8 mouse cellular contexts compared by ENCODE assay signal in the genomic region with DNA sequence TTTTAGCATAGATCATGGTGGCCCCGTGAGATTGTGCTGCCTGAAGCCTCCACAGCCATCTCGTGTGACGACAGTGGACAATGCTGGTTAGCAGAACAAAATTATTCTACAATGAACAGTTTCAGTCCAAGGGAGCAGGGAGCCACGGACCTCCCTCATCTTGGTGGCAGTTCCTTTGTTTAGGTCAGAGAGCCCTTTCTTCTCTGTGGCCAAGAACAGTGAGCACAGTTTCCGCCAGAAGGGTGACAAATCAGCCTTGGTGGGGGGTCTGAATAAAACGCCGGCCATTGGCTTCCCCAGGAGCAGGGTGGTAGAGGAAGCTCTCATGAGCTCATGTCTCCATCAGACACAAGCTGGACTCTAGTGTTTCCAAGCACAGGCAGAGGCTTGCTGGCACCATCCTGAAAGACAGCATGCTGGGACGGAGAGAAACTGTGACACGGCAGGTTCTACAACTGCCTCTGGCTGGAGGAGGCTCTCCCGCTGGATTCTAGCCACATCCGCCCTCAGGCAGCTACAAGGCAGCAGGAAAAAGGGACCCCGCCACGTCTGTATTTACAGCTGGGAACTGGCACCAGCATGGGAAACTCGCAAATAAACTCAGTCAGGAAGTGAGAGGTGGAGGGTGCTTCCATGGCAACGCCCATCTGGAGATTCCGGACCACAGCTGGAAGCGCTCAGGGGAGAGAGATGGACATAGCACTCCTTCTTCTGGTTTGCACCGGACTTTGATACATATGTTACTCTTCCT.
A peak's percentile ranks its signal among the peaks of the same experiment; 100 is the strongest.
DNase-seq lines count a peak whose midpoint lies in the region; ATAC-seq lines count a peak whose summit lies in the region.

No protein-coding gene starts in this region.

- no peaks in the 10 kb centered on the region for H3K27me3 ChIP-seq in hindbrain, embryonic 15.5 days
- peaks cover 27% of the 10 kb centered on the region for H3K27me3 ChIP-seq in midbrain, embryonic 13.5 days
- H3K27me3 ChIP-seq in stomach, embryonic 16.5 days (ENCODE audit: control insufficient read depth, insufficient read depth, low read length), result no peaks in the 10 kb centered on the region

- H3K4me3 ChIP-seq in hindbrain, embryonic 15.5 days, result no peak overlapping the region
- no peak overlapping the region for H3K4me3 ChIP-seq in midbrain, embryonic 13.5 days (replicated peaks)
- H3K4me3 ChIP-seq in stomach, embryonic 16.5 days (replicated peaks; ENCODE audit: low read length), result no peak overlapping the region

- ATAC-seq in hindbrain, embryonic 15.5 days (ENCODE audit: low FRiP score, low read depth), result peak; percentile 74
- peak; percentile 62 for ATAC-seq in midbrain, embryonic 13.5 days
- ATAC-seq in stomach, embryonic 16.5 days (ENCODE audit: insufficient read depth, low FRiP score), result peak; percentile 76

- WGBS in hindbrain, embryonic 15.5 days, result 8% methylated on average over 18 of the region's 18 CpGs
- 16% methylated on average over 18 of the region's 18 CpGs for WGBS in midbrain, embryonic 13.5 days
- 27% methylated on average over 18 of the region's 18 CpGs for WGBS in stomach, embryonic 16.5 days

- peak; percentile 64 for DNase-seq in ZHBTc4 (ENCODE audit: low read depth, low spot score)
- DNase-seq in cerebellum, postnatal 25 days, result peak; percentile 61 to 67
- DNase-seq in gastrocnemius, adult 18-20 months (ENCODE audit: low spot score), result peak; percentile 50
- peak; percentile 81 for DNase-seq in left cerebral cortex, postnatal 4 days
- no peak for DNase-seq in spleen, adult 18-20 months

- peak overlapping the region; percentile 74 for H3K27ac ChIP-seq in hindbrain, embryonic 15.5 days (replicated peaks)
- peak overlapping the region; percentile 62 for H3K27ac ChIP-seq in midbrain, embryonic 13.5 days
- H3K27ac ChIP-seq in stomach, embryonic 16.5 days (ENCODE audit: low read length), result peak overlapping the region; percentile 96

- no peak overlapping the region for H3K9ac ChIP-seq in hindbrain, embryonic 15.5 days
- H3K9ac ChIP-seq in midbrain, embryonic 13.5 days (replicated peaks), result no peak overlapping the region
- H3K9ac ChIP-seq in stomach, embryonic 16.5 days (ENCODE audit: low read length), result peak overlapping the region; percentile 44

- H3K4me1 ChIP-seq in hindbrain, embryonic 15.5 days (replicated peaks), result peaks cover 25% of the 10 kb centered on the region
- peaks cover 32% of the 10 kb centered on the region for H3K4me1 ChIP-seq in midbrain, embryonic 13.5 days (replicated peaks)
- peaks cover 38% of the 10 kb centered on the region for H3K4me1 ChIP-seq in stomach, embryonic 16.5 days (ENCODE audit: control insufficient read depth, insufficient read depth, low read length)

- intact Hi-C loops in left cerebral cortex, postnatal 4 days (cut with DNase I), result no loop called here

- H3K36me3 ChIP-seq in hindbrain, embryonic 15.5 days, result no peaks in the 10 kb centered on the region
- H3K36me3 ChIP-seq in midbrain, embryonic 13.5 days, result no peaks in the 10 kb centered on the region
- no peaks in the 10 kb centered on the region for H3K36me3 ChIP-seq in stomach, embryonic 16.5 days (ENCODE audit: control insufficient read depth, insufficient read depth, low read length)

- no peaks in the 10 kb centered on the region for H3K9me3 ChIP-seq in hindbrain, embryonic 15.5 days
- H3K9me3 ChIP-seq in midbrain, embryonic 13.5 days, result no peaks in the 10 kb centered on the region; the same call in 1 of the 2 replicates
- H3K9me3 ChIP-seq in stomach, embryonic 16.5 days (replicated peaks; ENCODE audit: control insufficient read depth, low read length), result no peaks in the 10 kb centered on the region

- peak overlapping the region; percentile 27 for H3K4me2 ChIP-seq in hindbrain, embryonic 15.5 days
- peak overlapping the region; percentile 24 for H3K4me2 ChIP-seq in midbrain, embryonic 13.5 days (replicated peaks)
- peak overlapping the region; percentile 29 for H3K4me2 ChIP-seq in stomach, embryonic 16.5 days (ENCODE audit: low read depth, low read length)

Comparison
In these comparisons a context has a peak if more than half of its experiments do, and no peak if none do; other contexts are left out.
1. DNase-seq: peak in ZHBTc4 (single experiment), cerebellum, postnatal 25 days (2 of 2), gastrocnemius, adult 18-20 months (single experiment) and left cerebral cortex, postnatal 4 days (single experiment); none in spleen, adult 18-20 months (0 of 2).
2. Peak in every context shown above with its lines, with median percentiles within 50 percentile points of each other: ATAC-seq, H3K27ac ChIP-seq and H3K4me2 ChIP-seq.